Mouse (Mus musculus): ENCODE data around the gene Git2.

DNA sequence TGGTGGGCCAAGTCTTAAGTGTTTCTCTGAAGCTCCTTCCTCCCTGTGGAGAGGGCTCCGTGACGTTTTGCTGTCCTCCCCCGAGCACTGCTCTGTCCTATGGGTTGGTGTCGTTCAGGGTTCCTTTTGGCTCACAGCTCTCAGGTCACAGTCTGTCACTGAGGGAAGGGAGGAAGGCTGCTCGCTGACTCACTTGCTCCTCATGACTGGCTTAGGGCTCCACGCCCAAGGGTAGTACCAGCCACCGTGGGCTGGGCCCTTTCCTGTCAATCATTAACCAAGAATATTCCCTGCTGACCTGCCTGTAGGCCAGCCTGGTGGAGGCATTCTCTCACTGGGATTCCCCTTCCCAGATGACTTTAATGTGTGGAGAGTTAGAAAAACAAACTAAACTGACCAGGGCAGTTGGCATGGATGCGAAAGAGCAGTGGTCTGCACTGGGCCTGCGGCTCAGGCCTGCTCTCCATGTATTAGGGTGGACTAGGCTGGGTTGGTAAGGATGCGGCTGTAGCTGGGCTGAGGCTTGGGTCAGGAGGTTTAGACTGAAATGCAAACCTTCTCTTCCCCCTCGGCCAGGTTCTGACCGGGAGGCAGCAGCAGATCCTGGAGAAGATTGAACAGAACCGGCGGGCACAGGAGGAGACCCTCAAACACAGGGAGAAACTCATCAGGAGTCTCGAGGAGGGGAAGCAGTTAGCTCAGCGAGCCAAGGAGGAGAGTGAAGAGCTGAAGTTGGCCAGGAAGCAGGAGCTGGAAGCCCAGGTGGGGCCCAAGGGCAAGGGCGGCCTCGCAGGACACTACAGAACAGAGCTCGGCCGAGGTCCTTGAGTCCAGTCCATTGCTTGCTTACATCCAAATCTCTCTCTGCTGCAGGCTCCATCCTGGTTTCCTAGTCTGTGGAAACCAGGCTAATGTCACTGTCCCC lies 56.1 kb downstream of the Git2 start:
- TF ChIP-seq CTCF (IDR thresholded peaks at IDR 0.05) = no peak
- TF ChIP-seq EP300 (IDR thresholded peaks at IDR 0.05) = no peak
